Mouse (Mus musculus): ENCODE data around the gene Prdx6. TPM values are rescaled to one million over a fixed set of nuclear protein-coding genes. Genes with fewer than 3 reads are reported as not detected.

The Prdx6 gene
- polyA plus RNA-seq, 1 experiment from 2014 or later, result 278 TPM

- TF ChIP-seq EP300 (optimal IDR thresholded peaks at IDR 0.05) (no peak), CTCF (IDR thresholded peaks at IDR 0.05; ENCODE audit: low read depth) (no peak)
- no peaks in the 10 kb centered on the region for H3K4me1 ChIP-seq (replicated peaks; ENCODE audit: control insufficient read depth, insufficient read depth)
- no peak overlapping the region for H3K4me3 ChIP-seq (ENCODE audit: low read depth, low read length)
- DNase-seq (ENCODE audit: low spot score) (peak; percentile 32), ATAC-seq (ENCODE audit: low FRiP score, low TSS enrichment) (peak; percentile 63; the same call in 1 of the 2 replicates)
- no peaks in the 10 kb centered on the region for H3K9me3 ChIP-seq (ENCODE audit: control insufficient read depth, low read length)
- no peak overlapping the region for H3K4me2 ChIP-seq (replicated peaks; ENCODE audit: low read depth)
- no peak overlapping the region for H3K27ac ChIP-seq (replicated peaks)
- no peak overlapping the region for H3K9ac ChIP-seq (ENCODE audit: low read length)
- WGBS, result 75% methylated on average over 7 of the region's 7 CpGs
- no peaks in the 10 kb centered on the region for H3K36me3 ChIP-seq (ENCODE audit: control insufficient read depth, insufficient read depth, low read length)
- no peaks in the 10 kb centered on the region for H3K27me3 ChIP-seq (ENCODE audit: control insufficient read depth, insufficient read depth, low read length)
Observed at GRCm38 (mm10) chr1:161256918-161257317, 5.9 kb upstream of the Prdx6 start.

GRCm38 (mm10) chr1:161254361-161254760 is 3.3 kb upstream of the Prdx6 start:
- Histone ChIP-seq H3K4me3 (ENCODE audit: low read depth, low read length) (no peak overlapping the region), H3K9me3 (ENCODE audit: control insufficient read depth, low read length) (no peaks in the 10 kb centered on the region), H3K4me2 (replicated peaks; ENCODE audit: low read depth) (no peak overlapping the region), H3K9ac (ENCODE audit: low read length) (no peak overlapping the region), H3K36me3 (ENCODE audit: control insufficient read depth, insufficient read depth, low read length) (no peaks in the 10 kb centered on the region), H3K27me3 (ENCODE audit: control insufficient read depth, insufficient read depth, low read length) (no peaks in the 10 kb centered on the region), H3K4me1 (replicated peaks; ENCODE audit: control insufficient read depth, insufficient read depth) (no peaks in the 10 kb centered on the region), H3K27ac (replicated peaks) (no peak overlapping the region)
- WGBS, result 90% methylated on average over 1 of the region's 1 CpGs
- TF ChIP-seq EP300 (optimal IDR thresholded peaks at IDR 0.05), result no peak
- no peak for TF ChIP-seq CTCF (IDR thresholded peaks at IDR 0.05; ENCODE audit: low read depth)
- ATAC-seq (ENCODE audit: low FRiP score, low TSS enrichment) (no peak), DNase-seq (ENCODE audit: low spot score) (no peak)

DNA sequence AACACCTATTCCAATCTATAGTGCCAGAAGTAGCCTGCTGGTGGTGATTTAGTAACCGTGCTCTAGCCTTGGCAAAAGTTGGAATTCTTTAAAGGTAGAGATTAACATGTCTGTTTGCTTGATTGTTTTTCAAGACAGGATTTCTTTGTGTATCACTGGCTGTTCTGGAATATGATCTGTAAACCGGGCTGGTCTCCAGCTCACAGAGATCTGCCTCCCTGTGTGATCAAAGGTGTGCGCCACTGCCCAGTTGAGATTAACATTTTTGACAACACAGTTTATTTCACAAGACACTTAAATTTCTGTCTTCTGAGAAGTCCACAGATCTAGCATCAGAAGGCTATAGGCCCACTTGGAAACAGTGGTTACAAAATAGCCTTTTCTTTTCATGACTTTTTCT is 1.9 kb upstream of the Prdx6 start:
- H3K9ac ChIP-seq (ENCODE audit: low read length), result no peak overlapping the region
- peaks cover 3% of the 10 kb centered on the region for H3K4me1 ChIP-seq (replicated peaks; ENCODE audit: control insufficient read depth, insufficient read depth)
- DNase-seq (ENCODE audit: low spot score), result no peak
- H3K4me2 ChIP-seq (replicated peaks; ENCODE audit: low read depth), result no peak overlapping the region
- H3K9me3 ChIP-seq (ENCODE audit: control insufficient read depth, low read length), result no peaks in the 10 kb centered on the region
- no peak for TF ChIP-seq EP300 (optimal IDR thresholded peaks at IDR 0.05)
- ATAC-seq (ENCODE audit: low FRiP score, low TSS enrichment), result no peak
- H3K27me3 ChIP-seq (ENCODE audit: control insufficient read depth, insufficient read depth, low read length), result no peaks in the 10 kb centered on the region
- 64% methylated on average over 3 of the region's 3 CpGs for WGBS
- no peak overlapping the region for H3K4me3 ChIP-seq (ENCODE audit: low read depth, low read length)
- H3K27ac ChIP-seq (replicated peaks), result no peak overlapping the region
- no peaks in the 10 kb centered on the region for H3K36me3 ChIP-seq (ENCODE audit: control insufficient read depth, insufficient read depth, low read length)

- no peak for ATAC-seq (ENCODE audit: low FRiP score, low TSS enrichment)
- no peaks in the 10 kb centered on the region for H3K27me3 ChIP-seq (ENCODE audit: control insufficient read depth, insufficient read depth, low read length)
- peaks cover 3% of the 10 kb centered on the region for H3K4me1 ChIP-seq (replicated peaks; ENCODE audit: control insufficient read depth, insufficient read depth)
- H3K9me3 ChIP-seq (ENCODE audit: control insufficient read depth, low read length), result no peaks in the 10 kb centered on the region
- no peak overlapping the region for H3K4me2 ChIP-seq (replicated peaks; ENCODE audit: low read depth)
- DNase-seq (ENCODE audit: low spot score), result no peak
- no peak overlapping the region for H3K27ac ChIP-seq (replicated peaks)
- 78% methylated on average over 9 of the region's 9 CpGs for WGBS
- no peak for TF ChIP-seq EP300 (optimal IDR thresholded peaks at IDR 0.05)
- TF ChIP-seq CTCF (IDR thresholded peaks at IDR 0.05; ENCODE audit: low read depth), result no peak
- H3K4me3 ChIP-seq (ENCODE audit: low read depth, low read length), result no peak overlapping the region
- no peak overlapping the region for H3K9ac ChIP-seq (ENCODE audit: low read length)
- H3K36me3 ChIP-seq (ENCODE audit: control insufficient read depth, insufficient read depth, low read length), result no peaks in the 10 kb centered on the region
Observed at GRCm38 (mm10) chr1:161252365-161252764, 1.3 kb upstream of the Prdx6 start.

DNA sequence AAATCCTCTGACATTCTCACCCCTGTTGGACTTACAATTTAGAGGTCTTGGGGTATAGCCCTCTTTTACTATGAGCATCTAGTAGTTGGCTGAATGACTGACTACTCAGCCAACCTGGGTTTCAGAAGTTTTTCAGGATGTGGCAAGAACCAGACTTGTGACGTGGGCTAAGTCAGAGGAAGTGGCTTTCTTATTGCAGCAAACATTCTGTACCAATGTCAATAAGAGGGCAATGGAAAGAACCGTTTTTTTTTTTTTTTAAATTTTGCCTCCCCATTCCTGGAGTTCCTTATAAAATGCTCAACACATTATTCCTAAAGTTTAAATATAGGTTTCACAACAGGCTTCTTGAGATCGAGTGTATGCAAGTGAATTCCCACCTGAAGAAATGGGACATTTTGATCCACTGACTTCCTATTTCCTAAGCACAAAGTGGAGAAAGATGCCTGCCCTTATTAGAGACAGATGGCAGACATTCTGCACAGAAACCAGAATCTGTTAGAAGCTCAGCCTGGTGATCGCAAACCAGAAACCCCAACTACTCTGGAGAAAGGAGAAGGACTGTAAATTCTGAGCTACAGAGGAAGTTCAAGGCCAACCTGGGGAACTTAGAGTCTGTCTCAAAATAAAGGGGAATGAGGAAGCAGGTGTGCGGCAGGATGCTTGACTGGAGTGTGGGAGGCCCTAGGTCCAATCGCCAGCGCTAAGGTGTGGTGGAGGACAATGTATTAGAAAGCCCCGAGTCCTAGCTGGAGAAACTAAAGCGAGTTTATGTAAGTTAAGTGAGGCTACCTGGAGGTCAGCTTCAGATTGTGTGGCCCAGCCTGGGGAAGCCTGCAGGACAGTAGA is 622 bp upstream of the Prdx6 start:
- Histone ChIP-seq H3K4me1 (replicated peaks; ENCODE audit: control insufficient read depth, insufficient read depth) (peaks cover 3% of the 10 kb centered on the region), H3K4me2 (replicated peaks; ENCODE audit: low read depth) (peak overlapping the region; percentile 98), H3K27ac (replicated peaks) (0 out of 2 replicates have a peak overlapping the region, but pooled peaks have one; percentile 24), H3K27me3 (ENCODE audit: control insufficient read depth, insufficient read depth, low read length) (no peaks in the 10 kb centered on the region), H3K9me3 (ENCODE audit: control insufficient read depth, low read length) (no peaks in the 10 kb centered on the region), H3K36me3 (ENCODE audit: control insufficient read depth, insufficient read depth, low read length) (no peaks in the 10 kb centered on the region), H3K4me3 (ENCODE audit: low read depth, low read length) (peak overlapping the region; percentile 92), H3K9ac (ENCODE audit: low read length) (no peak overlapping the region)
- DNase-seq (ENCODE audit: low spot score), result no peak
- ATAC-seq (ENCODE audit: low FRiP score, low TSS enrichment), result peak; percentile 27; the same call in 1 of the 2 replicates
- WGBS, result 67% methylated on average over 9 of the region's 9 CpGs
- TF ChIP-seq CTCF (IDR thresholded peaks at IDR 0.05; ENCODE audit: low read depth), result no peak
- no peak for TF ChIP-seq EP300 (optimal IDR thresholded peaks at IDR 0.05)

- Histone ChIP-seq H3K4me2 (replicated peaks; ENCODE audit: low read depth) (peak overlapping the region; percentile 98), H3K27ac (replicated peaks) (peak overlapping the region; percentile 89), H3K4me3 (ENCODE audit: low read depth, low read length) (peak overlapping the region; percentile 92), H3K4me1 (replicated peaks; ENCODE audit: control insufficient read depth, insufficient read depth) (peaks cover 3% of the 10 kb centered on the region), H3K36me3 (ENCODE audit: control insufficient read depth, insufficient read depth, low read length) (no peaks in the 10 kb centered on the region), H3K9ac (ENCODE audit: low read length) (peak overlapping the region; percentile 93), H3K9me3 (ENCODE audit: control insufficient read depth, low read length) (no peaks in the 10 kb centered on the region), H3K27me3 (ENCODE audit: control insufficient read depth, insufficient read depth, low read length) (no peaks in the 10 kb centered on the region)
- peak; percentile 52 for DNase-seq (ENCODE audit: low spot score)
- TF ChIP-seq CTCF (IDR thresholded peaks at IDR 0.05; ENCODE audit: low read depth) (no peak), EP300 (optimal IDR thresholded peaks at IDR 0.05) (no peak)
- WGBS, result 4% methylated on average over 15 of the region's 15 CpGs
- ATAC-seq (ENCODE audit: low FRiP score, low TSS enrichment), result peak; percentile 67
Observed at GRCm38 (mm10) chr1:161250031-161250603, 902 bp downstream of the Prdx6 start.

All from stomach, postnatal 0 days (tissue).